Mouse (Mus musculus) neural tube, embryonic 12.5 days (tissue): ENCODE data around the gene Dffa. TPM values are rescaled to one million over a fixed set of nuclear protein-coding genes. Genes with fewer than 3 reads are reported as not detected.

Experiments
- ATAC-seq: fragments of 200-750 bp; cut with Nextera tagmentation; 2 replicates; pipeline ENCODE4 v1.8.0; 2017; ENCODE audit warnings: low read depth, mild to moderate bottlenecking, moderate TSS enrichment, moderate library complexity; ENCODE audit not compliant: low FRiP score
- H3K27ac ChIP-seq: fragments of 300-500 bp; sonication (generic); 2 replicates; pipeline ENCODE4 v1.5.1; 2016
- H3K27me3 ChIP-seq: fragments of 300-500 bp; sonication (generic); replicated peaks from 2 replicates; pipeline ENCODE4 v1.6.1; 2016; ENCODE audit warnings: mild to moderate bottlenecking
- H3K36me3 ChIP-seq: fragments of 300-500 bp; sonication (generic); 2 replicates; pipeline ENCODE4 v1.6.1; 2016; ENCODE audit warnings: mild to moderate bottlenecking
- H3K4me1 ChIP-seq: fragments of 300-500 bp; sonication (generic); 2 replicates; pipeline ENCODE4 v1.6.1; 2016
- H3K4me2 ChIP-seq: fragments of 300-500 bp; sonication (generic); replicated peaks from 2 replicates; pipeline ENCODE4 v1.6.1; 2016; ENCODE audit warnings: mild to moderate bottlenecking
- H3K4me3 ChIP-seq: fragments of 300-500 bp; sonication (generic); 2 replicates; pipeline ENCODE4 v1.5.1; 2016
- H3K9ac ChIP-seq: fragments of 300-500 bp; sonication (generic); 2 replicates; pipeline ENCODE4 v1.6.1; 2016; ENCODE audit warnings: mild to moderate bottlenecking
- H3K9me3 ChIP-seq: fragments of 300-500 bp; sonication (generic); 2 replicates; pipeline ENCODE4 v1.6.1; 2016; ENCODE audit warnings: mild to moderate bottlenecking
- WGBS: fragments of 180-500 bp; shearing (Covaris S2); methylation state at CpG from one replicate; pipeline ENCODE4 v1.1.7; 2016; 5-methylcytosine and 5-hydroxymethylcytosine counted together
- polyA plus RNA-seq: library from polyadenylated mRNA; unstranded; fragments of >200 nt; fragmentation: Nextera tagmentation; extraction: Ambion mirVana; gene quantifications from 2 replicates; pipeline ENCODE4 v1.2.1, GENCODE M21; 2016

Dffa gene
- polyA plus RNA-seq, 1 experiment from 2014 or later: 36.0 TPM

- H3K36me3 ChIP-seq: no peaks in the 10 kb centered on the region; the same call in 1 of the 2 replicates
- ATAC-seq: peak; percentile 93
- peaks cover 9% of the 10 kb centered on the region for H3K4me1 ChIP-seq
- peak within 1 kb of the TSS; percentile 70 for H3K9ac ChIP-seq
- H3K9me3 ChIP-seq: no peaks in the 10 kb centered on the region
- peak within 1 kb of the TSS; percentile 62 for H3K27ac ChIP-seq
- H3K27me3 ChIP-seq: no peaks in the 10 kb centered on the region
- H3K4me2 ChIP-seq: peak within 1 kb of the TSS; percentile 77
- WGBS: 1% methylated on average over 68 of the region's 68 CpGs
- H3K4me3 ChIP-seq: peak within 1 kb of the TSS; percentile 62
Measured at GRCm38 (mm10) chr4:149136982-149137770, 33.2 kb downstream of the Dffa start, which contains the start of gene Cenps. TSS of gene Cenps (minus strand) at chr4:149137629.

GRCm38 (mm10) chr4:149138515-149138914 is 34.6 kb downstream of the Dffa start:
- WGBS: 83% methylated on average over 8 of the region's 8 CpGs
- H3K4me3 ChIP-seq: no peak overlapping the region
- H3K9ac ChIP-seq: no peak overlapping the region
- peaks cover 9% of the 10 kb centered on the region for H3K4me1 ChIP-seq
- ATAC-seq: no peak
- no peak overlapping the region for H3K4me2 ChIP-seq
- H3K36me3 ChIP-seq: no peaks in the 10 kb centered on the region
- no peaks in the 10 kb centered on the region for H3K27me3 ChIP-seq
- H3K9me3 ChIP-seq: no peaks in the 10 kb centered on the region
- no peak overlapping the region for H3K27ac ChIP-seq

GRCm38 (mm10) chr4:149143594-149143993 is 39.6 kb downstream of the Dffa start:
- no peak overlapping the region for H3K27ac ChIP-seq
- no peak overlapping the region for H3K4me2 ChIP-seq
- no peak for ATAC-seq
- WGBS: 28% methylated on average over 4 of the region's 4 CpGs
- no peaks in the 10 kb centered on the region; the same call in 1 of the 2 replicates for H3K4me1 ChIP-seq
- no peak overlapping the region for H3K4me3 ChIP-seq
- no peaks in the 10 kb centered on the region for H3K9me3 ChIP-seq
- H3K36me3 ChIP-seq: no peaks in the 10 kb centered on the region
- H3K27me3 ChIP-seq: no peaks in the 10 kb centered on the region
- no peak overlapping the region for H3K9ac ChIP-seq

DNA sequence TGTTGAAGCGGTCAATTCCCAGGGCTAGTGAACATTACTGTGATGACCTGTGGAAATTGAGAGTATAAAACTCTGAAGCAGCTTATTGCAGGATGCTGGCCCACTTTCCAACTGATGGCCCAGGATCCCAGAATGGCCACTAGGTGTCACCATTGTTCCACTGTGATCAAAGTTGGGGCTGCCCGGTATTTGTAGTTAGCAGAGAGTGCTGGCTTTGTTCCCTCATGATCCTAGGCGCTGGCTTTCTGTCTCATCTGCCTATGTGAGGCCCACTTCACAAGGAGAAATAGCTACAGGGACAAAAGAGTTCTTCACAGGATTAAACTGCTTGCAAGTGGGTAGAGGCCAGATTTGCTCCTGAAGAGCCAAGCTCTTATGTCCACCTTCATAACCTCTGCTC is 40.5 kb downstream of the Dffa start:
- Histone ChIP-seq H3K27ac (no peak overlapping the region), H3K36me3 (peaks cover 6% of the 10 kb centered on the region; the same call in 1 of the 2 replicates), H3K4me3 (no peak overlapping the region), H3K9me3 (no peaks in the 10 kb centered on the region), H3K4me1 (no peaks in the 10 kb centered on the region; the same call in 1 of the 2 replicates), H3K4me2 (no peak overlapping the region), H3K9ac (no peak overlapping the region), H3K27me3 (no peaks in the 10 kb centered on the region)
- WGBS: 7% methylated on average over 3 of the region's 3 CpGs
- ATAC-seq: peak; percentile 85

DNA sequence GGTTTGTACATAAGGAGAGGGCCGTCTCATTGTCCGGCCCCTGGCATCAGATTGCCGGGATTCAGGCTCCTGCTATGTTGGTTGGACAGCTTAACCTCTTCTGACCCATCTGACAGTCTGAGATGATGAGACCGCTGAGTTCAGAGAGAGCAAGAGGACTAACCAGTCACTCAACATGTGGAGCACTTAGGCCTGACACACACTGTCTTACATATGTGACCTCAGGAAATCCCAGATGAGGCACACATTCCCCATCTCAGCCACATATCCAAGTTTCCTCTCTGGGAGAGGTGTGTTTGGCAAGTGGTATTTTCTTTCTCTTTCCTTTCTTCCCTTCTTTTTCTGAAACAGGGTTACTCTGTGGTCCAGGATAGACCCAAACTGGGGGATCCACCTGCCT is 41.2 kb downstream of the Dffa start:
- Histone ChIP-seq H3K4me1 (no peaks in the 10 kb centered on the region; the same call in 1 of the 2 replicates), H3K4me2 (no peak overlapping the region), H3K9ac (no peak overlapping the region), H3K27ac (no peak overlapping the region), H3K27me3 (no peaks in the 10 kb centered on the region), H3K9me3 (no peaks in the 10 kb centered on the region), H3K4me3 (no peak overlapping the region), H3K36me3 (peaks cover 13% of the 10 kb centered on the region)
- 90% methylated on average over 4 of the region's 4 CpGs for WGBS
- no peak for ATAC-seq

- Histone ChIP-seq H3K4me1 (no peaks in the 10 kb centered on the region; the same call in 1 of the 2 replicates), H3K4me2 (no peak overlapping the region), H3K27me3 (no peaks in the 10 kb centered on the region), H3K4me3 (no peak overlapping the region), H3K9ac (no peak overlapping the region), H3K36me3 (peaks cover 35% of the 10 kb centered on the region), H3K27ac (no peak overlapping the region), H3K9me3 (no peaks in the 10 kb centered on the region)
- WGBS: 90% methylated on average over 7 of the region's 7 CpGs
- ATAC-seq: no peak
Measured at GRCm38 (mm10) chr4:149147528-149147927, 43.6 kb downstream of the Dffa start.

- Histone ChIP-seq H3K27ac (no peak overlapping the region), H3K9ac (no peak overlapping the region), H3K4me1 (no peaks in the 10 kb centered on the region; the same call in 1 of the 2 replicates), H3K27me3 (no peaks in the 10 kb centered on the region), H3K36me3 (peaks cover 41% of the 10 kb centered on the region), H3K4me3 (no peak overlapping the region), H3K9me3 (no peaks in the 10 kb centered on the region), H3K4me2 (no peak overlapping the region)
- WGBS: 86% methylated on average over 4 of the region's 4 CpGs
- ATAC-seq: no peak
Measured at GRCm38 (mm10) chr4:149148084-149148483, 44.1 kb downstream of the Dffa start.

GRCm38 (mm10) chr4:149149196-149149595 is 45.2 kb downstream of the Dffa start:
- Histone ChIP-seq H3K4me2 (no peak overlapping the region), H3K27me3 (no peaks in the 10 kb centered on the region), H3K9ac (no peak overlapping the region), H3K27ac (no peak overlapping the region), H3K4me3 (no peak overlapping the region), H3K36me3 (peaks cover 52% of the 10 kb centered on the region), H3K9me3 (no peaks in the 10 kb centered on the region), H3K4me1 (no peaks in the 10 kb centered on the region; the same call in 1 of the 2 replicates)
- WGBS: 83% methylated on average over 9 of the region's 9 CpGs
- no peak for ATAC-seq

- Histone ChIP-seq H3K36me3 (peaks cover 56% of the 10 kb centered on the region), H3K4me2 (no peak overlapping the region), H3K9ac (no peak overlapping the region), H3K27ac (no peak overlapping the region), H3K4me3 (no peak overlapping the region), H3K4me1 (no peaks in the 10 kb centered on the region; the same call in 1 of the 2 replicates), H3K9me3 (no peaks in the 10 kb centered on the region), H3K27me3 (no peaks in the 10 kb centered on the region)
- no peak for ATAC-seq
- 66% methylated on average over 7 of the region's 7 CpGs for WGBS
Measured at GRCm38 (mm10) chr4:149149611-149150010, 45.7 kb downstream of the Dffa start.

GRCm38 (mm10) chr4:149150256-149150655 is 46.3 kb downstream of the Dffa start:
- peaks cover 62% of the 10 kb centered on the region for H3K36me3 ChIP-seq
- ATAC-seq: no peak
- WGBS: 76% methylated on average over 11 of the region's 11 CpGs
- H3K27me3 ChIP-seq: no peaks in the 10 kb centered on the region
- no peak overlapping the region for H3K4me3 ChIP-seq
- H3K4me2 ChIP-seq: no peak overlapping the region
- H3K9me3 ChIP-seq: no peaks in the 10 kb centered on the region
- no peaks in the 10 kb centered on the region; the same call in 1 of the 2 replicates for H3K4me1 ChIP-seq
- H3K9ac ChIP-seq: no peak overlapping the region
- no peak overlapping the region for H3K27ac ChIP-seq

- Histone ChIP-seq H3K36me3 (peaks cover 67% of the 10 kb centered on the region), H3K9ac (no peak overlapping the region)
- WGBS: 91% methylated on average over 11 of the region's 11 CpGs
Measured at GRCm38 (mm10) chr4:149150721-149151120, 46.8 kb downstream of the Dffa start.

DNA sequence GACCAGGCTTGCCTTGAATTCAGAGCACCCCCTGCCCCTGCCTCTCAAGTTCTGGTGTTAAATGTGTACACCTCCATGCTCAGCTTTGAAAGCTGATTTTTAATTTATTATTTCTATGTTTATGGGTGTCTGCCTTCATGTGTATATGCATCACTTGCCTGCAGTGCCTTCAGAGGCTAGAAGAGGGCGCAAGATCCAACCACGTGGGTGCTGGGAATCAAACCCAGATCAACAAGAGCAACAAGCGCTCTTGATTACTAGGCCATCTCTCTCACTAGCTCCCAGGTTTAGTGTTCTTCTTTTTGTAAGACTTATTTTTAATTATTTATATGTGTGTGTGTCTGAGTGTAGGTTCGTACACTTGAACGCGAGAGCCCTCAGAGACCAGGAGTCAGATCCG is 50.9 kb downstream of the Dffa start:
- ATAC-seq: no peak
- Histone ChIP-seq H3K27ac (no peak overlapping the region), H3K9ac (no peak overlapping the region), H3K4me2 (no peak overlapping the region), H3K36me3 (peaks cover 97% of the 10 kb centered on the region), H3K4me1 (no peaks in the 10 kb centered on the region), H3K27me3 (no peaks in the 10 kb centered on the region), H3K9me3 (no peaks in the 10 kb centered on the region), H3K4me3 (no peak overlapping the region)
- WGBS: 97% methylated on average over 7 of the region's 7 CpGs

More at GRCm38 (mm10) chr4:149150721-149151120, 46.8 kb downstream of the Dffa start:
- H3K27me3 ChIP-seq: no peaks in the 10 kb centered on the region
- H3K4me2 ChIP-seq: no peak overlapping the region
- no peak overlapping the region for H3K4me3 ChIP-seq
- H3K4me1 ChIP-seq: no peaks in the 10 kb centered on the region; the same call in 1 of the 2 replicates
- H3K9me3 ChIP-seq: no peaks in the 10 kb centered on the region
- ATAC-seq: no peak
- no peak overlapping the region for H3K27ac ChIP-seq
